In the genomic region with DNA sequence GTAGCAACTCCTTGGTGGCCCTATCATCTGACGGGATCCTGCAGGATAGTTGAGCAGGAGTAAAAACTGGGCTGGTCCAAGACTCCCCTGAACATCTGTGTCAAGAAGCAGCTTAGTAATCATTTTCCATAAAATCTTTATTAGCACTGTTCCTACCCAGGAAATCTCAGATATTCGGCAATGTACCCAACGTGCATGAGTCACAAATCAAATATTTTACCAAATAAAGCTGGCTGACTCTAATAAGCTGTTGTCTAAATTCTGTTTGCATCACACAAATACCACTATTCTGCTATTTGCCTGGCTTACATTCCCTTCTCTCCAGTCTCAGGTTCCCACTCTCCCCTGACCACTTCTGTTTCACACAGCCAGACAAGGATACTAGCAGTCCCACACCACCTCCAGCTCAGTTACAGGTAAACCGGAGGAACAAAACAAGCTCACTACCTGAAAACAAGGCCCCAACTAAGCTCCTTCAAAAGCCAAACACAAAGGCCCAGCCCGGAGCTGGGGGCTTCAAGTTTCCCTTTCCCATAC, we compare ENCODE assay signal across 9 mouse cellular contexts. TPM values are rescaled to one million over a fixed set of nuclear protein-coding genes. Genes with fewer than 3 reads are reported as not detected.
DNase-seq lines count a peak whose midpoint lies in the region; ATAC-seq and TF ChIP-seq lines count a peak whose summit lies in the region.
"Had no signal": no experiment of that assay in that cellular context is flagged by ENCODE, and none has a peak within 500 bp of the region (broad histone marks: within the 10 kb centered on the region; RNA-seq: fewer than 3 reads in every experiment).

No protein-coding gene starts in this region.

- DNase-seq in lung, embryonic 14.5 days: no peak
- DNase-seq in lung, postnatal 36 days: no peak
- peak; percentile 26 for DNase-seq in embryonic facial prominence, embryonic 14.5 days (ENCODE audit: low spot score)
- DNase-seq in hindbrain, postnatal 0 days (ENCODE audit: low spot score): no peak
- no peak for DNase-seq in left cerebral cortex, postnatal 36 days (ENCODE audit: low spot score in 2 of 2)
- DNase-seq: cerebellum, adult 9-10 months; gastrocnemius, postnatal 10 days had no signal

- H3K4me2 ChIP-seq in lung, embryonic 14.5 days: peak overlapping the region; percentile 88; the same call in 1 of the 2 replicates
- peak overlapping the region; percentile 33 for H3K4me2 ChIP-seq in embryonic facial prominence, embryonic 14.5 days (ENCODE audit: low read depth, low read length)
- peak overlapping the region; percentile 98 for H3K4me2 ChIP-seq in hindbrain, postnatal 0 days (ENCODE audit: low read depth, low read length)
- peak overlapping the region; percentile 87 for H3K4me2 ChIP-seq in neural tube, embryonic 15.5 days

- WGBS in lung, embryonic 14.5 days: 69% methylated on average over 5 of the region's 5 CpGs
- 64% methylated on average over 5 of the region's 5 CpGs for whole genome bisulfite sequencing in embryonic facial prominence, embryonic 14.5 days
- 65% methylated on average over 5 of the region's 5 CpGs for WGBS in hindbrain, postnatal 0 days
- WGBS in neural tube, embryonic 15.5 days: 65% methylated on average over 5 of the region's 5 CpGs

- H3K9ac ChIP-seq in lung, embryonic 14.5 days: no peak overlapping the region; the same call in 1 of the 2 replicates
- no peak overlapping the region for H3K9ac ChIP-seq in embryonic facial prominence, embryonic 14.5 days (ENCODE audit: low read depth, low read length)
- H3K9ac ChIP-seq in hindbrain, postnatal 0 days (replicated peaks; ENCODE audit: low read length): 0 out of 2 replicates have a peak overlapping the region, but pooled peaks have one; percentile 19
- no peak overlapping the region for H3K9ac ChIP-seq in neural tube, embryonic 15.5 days (replicated peaks)

- 0 out of 2 replicates have a peak, but pooled peaks cover 4% of the 10 kb centered on the region for H3K4me1 ChIP-seq in lung, embryonic 14.5 days (ENCODE audit: insufficient read depth)
- H3K4me1 ChIP-seq in embryonic facial prominence, embryonic 14.5 days (ENCODE audit: control insufficient read depth, insufficient read depth, low read length): peaks cover 6% of the 10 kb centered on the region; the same call in 1 of the 2 replicates
- H3K4me1 ChIP-seq in hindbrain, postnatal 0 days (ENCODE audit: insufficient read depth, low read length): peaks cover 15% of the 10 kb centered on the region
- peaks cover 45% of the 10 kb centered on the region for H3K4me1 ChIP-seq in neural tube, embryonic 15.5 days

- no peaks in the 10 kb centered on the region for H3K9me3 ChIP-seq in lung, embryonic 14.5 days (ENCODE audit: low read depth, low read length)
- H3K9me3 ChIP-seq in embryonic facial prominence, embryonic 14.5 days (ENCODE audit: control insufficient read depth, low read length): no peaks in the 10 kb centered on the region
- no peaks in the 10 kb centered on the region for H3K9me3 ChIP-seq in hindbrain, postnatal 0 days (ENCODE audit: low read length)
- no peaks in the 10 kb centered on the region for H3K9me3 ChIP-seq in neural tube, embryonic 15.5 days (replicated peaks)

- TF ChIP-seq CTCF in lung, embryonic 14.5 days (IDR thresholded peaks at IDR 0.05; ENCODE audit: low read depth): no peak
- no peak for TF ChIP-seq CTCF in hindbrain, postnatal 0 days (IDR thresholded peaks at IDR 0.05; ENCODE audit: low read depth)

- ATAC-seq in lung, embryonic 14.5 days (ENCODE audit: insufficient read depth): no peak
- ATAC-seq in embryonic facial prominence, embryonic 14.5 days (ENCODE audit: low read depth): 0 out of 2 replicates have a peak, but pooled peaks have one; percentile 19
- no peak for ATAC-seq in hindbrain, postnatal 0 days
- no peak for ATAC-seq in neural tube, embryonic 15.5 days (ENCODE audit: low FRiP score)
- ATAC-seq in megakaryocyte progenitor cell, adult 5-6 weeks (replicated peaks; ENCODE audit: poor library complexity): no peak

- no peaks in the 10 kb centered on the region for H3K27me3 ChIP-seq in lung, embryonic 14.5 days (ENCODE audit: insufficient read depth, low read length)
- no peaks in the 10 kb centered on the region for H3K27me3 ChIP-seq in embryonic facial prominence, embryonic 14.5 days (replicated peaks; ENCODE audit: control insufficient read depth, insufficient read depth, low read length)
- no peaks in the 10 kb centered on the region for H3K27me3 ChIP-seq in hindbrain, postnatal 0 days (ENCODE audit: insufficient read depth, low read length)
- H3K27me3 ChIP-seq in neural tube, embryonic 15.5 days (replicated peaks): no peaks in the 10 kb centered on the region

- H3K36me3 ChIP-seq in lung, embryonic 14.5 days (ENCODE audit: insufficient read depth): no peaks in the 10 kb centered on the region
- H3K36me3 ChIP-seq in embryonic facial prominence, embryonic 14.5 days (ENCODE audit: control insufficient read depth, insufficient read depth, low read length): no peaks in the 10 kb centered on the region
- H3K36me3 ChIP-seq in hindbrain, postnatal 0 days (ENCODE audit: insufficient read depth, low read length): no peaks in the 10 kb centered on the region
- no peaks in the 10 kb centered on the region for H3K36me3 ChIP-seq in neural tube, embryonic 15.5 days

- intact Hi-C loops in left cerebral cortex, postnatal 36 days (cut with DNase I): no loop called here

- H3K27ac ChIP-seq in lung, embryonic 14.5 days (ENCODE audit: low read depth): no peak overlapping the region
- no peak overlapping the region for H3K27ac ChIP-seq in embryonic facial prominence, embryonic 14.5 days (replicated peaks; ENCODE audit: low read depth, low read length)
- H3K27ac ChIP-seq in hindbrain, postnatal 0 days: no peak overlapping the region
- H3K27ac ChIP-seq in neural tube, embryonic 15.5 days (replicated peaks): no peak overlapping the region

- H3K4me3 ChIP-seq in lung, embryonic 14.5 days (ENCODE audit: low read depth, low read length): no peak overlapping the region
- 0 out of 2 replicates have a peak overlapping the region, but pooled peaks have one; percentile 7 for H3K4me3 ChIP-seq in embryonic facial prominence, embryonic 14.5 days (ENCODE audit: low read depth, low read length)
- peak overlapping the region; percentile 16 for H3K4me3 ChIP-seq in hindbrain, postnatal 0 days (ENCODE audit: low read length)
- peak overlapping the region; percentile 20 for H3K4me3 ChIP-seq in neural tube, embryonic 15.5 days (replicated peaks)

RNA-seq across cellular contexts. Expression of a gene that starts 16.3 kb away (rescaled TPM):
- 50.4 and 52.8 TPM in 2 replicates for polyA plus RNA-seq in lung, embryonic 14.5 days (2014; fragmentation: Nextera tagmentation; extraction: Ambion mirVana)
- 37.4 and 43.4 TPM in 2 replicates for polyA plus RNA-seq in embryonic facial prominence, embryonic 14.5 days (2014; fragmentation: Nextera tagmentation; extraction: Ambion mirVana)
- 27.0 and 29.5 TPM in 2 replicates for total RNA-seq in hindbrain, postnatal 0 days (2014; rRNA removed)
- polyA plus RNA-seq in hindbrain, postnatal 0 days (2015; fragmentation: Nextera tagmentation; extraction: Ambion mirVana): 35.3 and 37.2 TPM in 2 replicates
- polyA plus RNA-seq in neural tube, embryonic 15.5 days (2015; fragmentation: Nextera tagmentation; extraction: Ambion mirVana): 40.3 and 43.9 TPM in 2 replicates
- 50.8 and 55.8 TPM in 2 replicates for total RNA-seq in megakaryocyte progenitor cell, adult 5-6 weeks (2015)
- total RNA-seq in megakaryocyte progenitor cell, adult 5-6 weeks (2017): 57.3 and 68.7 TPM in 2 replicates
- total RNA-seq in left cerebral cortex, postnatal 36 days (2021): 10 to 100 TPM; 26.8 to 27.0 TPM

RNA-seq across cellular contexts. Expression of a gene that starts 16.4 kb away (rescaled TPM):
- polyA plus RNA-seq in lung, embryonic 14.5 days (2014; fragmentation: Nextera tagmentation; extraction: Ambion mirVana): 39.9 and 40.2 TPM in 2 replicates
- polyA plus RNA-seq in embryonic facial prominence, embryonic 14.5 days (2014; fragmentation: Nextera tagmentation; extraction: Ambion mirVana): 42.6 and 45.4 TPM in 2 replicates
- 68.0 and 77.7 TPM in 2 replicates for total RNA-seq in hindbrain, postnatal 0 days (2014; rRNA removed)
- polyA plus RNA-seq in hindbrain, postnatal 0 days (2015; fragmentation: Nextera tagmentation; extraction: Ambion mirVana): 73.6 and 75.3 TPM in 2 replicates
- 96.3 and 104 TPM in 2 replicates for polyA plus RNA-seq in neural tube, embryonic 15.5 days (2015; fragmentation: Nextera tagmentation; extraction: Ambion mirVana)
- 24.9 and 25.8 TPM in 2 replicates for total RNA-seq in megakaryocyte progenitor cell, adult 5-6 weeks (2015)
- total RNA-seq in megakaryocyte progenitor cell, adult 5-6 weeks (2017): 11.6 and 16.1 TPM in 2 replicates
- total RNA-seq in left cerebral cortex, postnatal 36 days (2021): 10 to 100 TPM; 39.9 to 41.4 TPM

Comparison
In these comparisons a context has a peak if more than half of its experiments do, and no peak if none do; other contexts are left out.
1. H3K4me2 ChIP-seq: peak in every context shown above with its lines; median percentile 98 in hindbrain, postnatal 0 days; 88 in lung, embryonic 14.5 days; 87 in neural tube, embryonic 15.5 days; 33 in embryonic facial prominence, embryonic 14.5 days.